Mouse (Mus musculus) kidney, adult 2 months (tissue): Measurements from ENCODE around the gene Zbtb20.

Source experiments
- CTCF ChIP-seq: fragments of 200-500 bp; conservative IDR thresholded peaks from 2 replicates; pipeline ENCODE4 v1.5.1; 2011; ENCODE audit warnings: low read depth, mild to moderate bottlenecking, control low read depth, low read length, moderate library complexity, mixed read lengths; ENCODE audit not compliant: insufficient read depth, insufficient read length
- POLR2A ChIP-seq: fragments of 200-500 bp; IDR thresholded peaks from one replicate; pipeline ENCODE4 v1.6.1; 2011; ENCODE audit warnings: low read depth, low read length, control low read depth

DNA sequence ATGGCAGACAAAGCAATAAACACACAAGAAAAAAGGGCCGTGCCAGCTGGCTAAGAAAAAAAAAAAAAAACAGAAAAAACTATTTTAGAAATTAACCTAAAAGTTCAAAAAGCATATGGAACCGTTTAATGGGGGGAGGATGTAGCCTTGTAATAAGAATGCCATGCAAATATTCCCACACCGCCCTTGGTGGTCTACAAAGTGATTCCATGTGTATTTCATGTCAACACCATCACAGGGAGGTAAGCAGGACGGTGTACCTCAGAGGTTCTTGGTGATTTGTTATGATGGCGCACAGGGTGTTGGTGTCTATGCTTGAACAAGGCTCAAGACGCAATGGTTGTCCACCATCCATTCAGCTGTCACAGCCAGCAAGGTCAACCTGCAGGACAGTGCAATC lies 741.7 kb downstream of the Zbtb20 start:
- TF ChIP-seq CTCF (no peak), POLR2A (no peak)
